7 mouse cellular contexts compared by ENCODE assay signal in genomic region chr19:3708078-3709012, GRCm38 (mm10). TPM values are rescaled to one million over a fixed set of nuclear protein-coding genes. Genes with fewer than 3 reads are reported as not detected.
A peak's percentile ranks its signal among the peaks of the same experiment; 100 is the strongest.
DNase-seq lines count a peak whose midpoint lies in the region; ATAC-seq lines count a peak whose summit lies in the region.

Gene 1810055G02Rik (plus strand): TSS chr19:3708293.

- peak within 1 kb of the TSS; percentile 91 for H3K27ac ChIP-seq in intestine, embryonic 16.5 days (ENCODE audit: low read length)
- peak within 1 kb of the TSS; percentile 65 for H3K27ac ChIP-seq in midbrain, embryonic 11.5 days (ENCODE audit: low read depth, low read length)

- H3K27me3 ChIP-seq in intestine, embryonic 16.5 days (replicated peaks; ENCODE audit: control insufficient read depth, insufficient read depth, low read length): no peaks in the 10 kb centered on the region
- H3K27me3 ChIP-seq in midbrain, embryonic 11.5 days (ENCODE audit: control insufficient read depth, insufficient read depth, low read length): no peaks in the 10 kb centered on the region

- peak; percentile 97 for DNase-seq in adrenal gland, adult 8-10 months
- peak; percentile 99 for DNase-seq in embryo, embryonic 9.5 days (ENCODE audit: extremely low spot score)
- DNase-seq in gastrocnemius, postnatal 4 days (ENCODE audit: low spot score in 2 of 2): peak; percentile 97 to 98
- peak; percentile 99 for DNase-seq in left cerebral cortex, postnatal 36 days (ENCODE audit: low spot score in 2 of 2)
- DNase-seq in midbrain, embryonic 11.5 days (ENCODE audit: low spot score, missing footprints): peak; percentile 100
- peak; percentile 99 for DNase-seq in skeletal muscle tissue, adult 2 months (ENCODE audit: low read depth, low spot score)

- under 1% methylated on average over 61 of the region's 61 CpGs for WGBS in intestine, embryonic 16.5 days
- WGBS in midbrain, embryonic 11.5 days: 1% methylated on average over 61 of the region's 61 CpGs

- ATAC-seq in intestine, embryonic 16.5 days: peak; percentile 97
- peak; percentile 96 for ATAC-seq in midbrain, embryonic 11.5 days (ENCODE audit: low FRiP score)

- no peaks in the 10 kb centered on the region for H3K36me3 ChIP-seq in intestine, embryonic 16.5 days (ENCODE audit: control insufficient read depth, insufficient read depth, low read length)
- H3K36me3 ChIP-seq in midbrain, embryonic 11.5 days (ENCODE audit: control insufficient read depth, insufficient read depth, low read length): no peaks in the 10 kb centered on the region

- H3K4me1 ChIP-seq in intestine, embryonic 16.5 days (ENCODE audit: control insufficient read depth, insufficient read depth, low read length): peaks cover 11% of the 10 kb centered on the region; the same call in 1 of the 2 replicates
- peaks cover 9% of the 10 kb centered on the region for H3K4me1 ChIP-seq in midbrain, embryonic 11.5 days (ENCODE audit: control insufficient read depth, insufficient read depth, low read length)

- H3K9me3 ChIP-seq in intestine, embryonic 16.5 days (ENCODE audit: control insufficient read depth, low read length): no peaks in the 10 kb centered on the region
- H3K9me3 ChIP-seq in midbrain, embryonic 11.5 days (ENCODE audit: control insufficient read depth, low read length): no peaks in the 10 kb centered on the region

- intact Hi-C loops in left cerebral cortex, postnatal 36 days (cut with DNase I): loop anchor here (5.0 kb wide), 1 partner anchor 59 kb away; the partner anchor contains the start of gene Kmt5b

- peak within 1 kb of the TSS; percentile 88 for H3K9ac ChIP-seq in intestine, embryonic 16.5 days (ENCODE audit: low read depth, low read length)
- peak within 1 kb of the TSS; percentile 79 for H3K9ac ChIP-seq in midbrain, embryonic 11.5 days (ENCODE audit: low read length)

- H3K4me3 ChIP-seq in intestine, embryonic 16.5 days (ENCODE audit: low read length): peak within 1 kb of the TSS; percentile 84
- H3K4me3 ChIP-seq in midbrain, embryonic 11.5 days (ENCODE audit: low read depth, low read length): peak within 1 kb of the TSS; percentile 70

- peak within 1 kb of the TSS; percentile 79 for H3K4me2 ChIP-seq in intestine, embryonic 16.5 days (ENCODE audit: low read depth, low read length)
- peak within 1 kb of the TSS; percentile 57 for H3K4me2 ChIP-seq in midbrain, embryonic 11.5 days

RNA-seq across cellular contexts. Expression of gene 1810055G02Rik, which starts in this region (rescaled TPM):
- 10 to 100 TPM; 29.1 to 42.7 (median 32.1) TPM for total RNA-seq in adrenal gland, adult 8-10 months (2022)
- total RNA-seq in gastrocnemius, postnatal 4 days (2021): 10 to 100 TPM; 29.8 to 29.9 TPM
- 53.8 and 65.6 TPM in 2 replicates for polyA plus RNA-seq in intestine, embryonic 16.5 days (2015; fragmentation: Nextera tagmentation; extraction: Ambion mirVana)
- 10 to 100 TPM; 32.7 to 33.5 TPM for total RNA-seq in left cerebral cortex, postnatal 36 days (2021)
- 34.6 and 38.9 TPM in 2 replicates for polyA plus RNA-seq in midbrain, embryonic 11.5 days (2014; fragmentation: Nextera tagmentation; extraction: Ambion mirVana)

Comparison
In these comparisons a context has a peak if more than half of its experiments do, and no peak if none do; other contexts are left out.
1. Peak in every context shown above with its lines: DNase-seq, ATAC-seq, H3K4me3 ChIP-seq and H3K27ac ChIP-seq.